Mouse (Mus musculus) midbrain, embryonic 12.5 days (tissue): ENCODE measurements around the gene Klk1b11. TPM values are rescaled to one million over a fixed set of nuclear protein-coding genes. Genes with fewer than 3 reads are reported as not detected.
"Not testable (repeated sequence)": the region's sequence is repeated elsewhere in the genome, so short reads cannot be mapped to it uniquely, and the experiment has no call there.

Experiments
- ATAC-seq: fragments of 200-750 bp; cut with Nextera tagmentation; 2 replicates; pipeline ENCODE4 v1.8.0; 2017; ENCODE audit warnings: low read depth, moderate TSS enrichment, moderate library complexity; ENCODE audit not compliant: low FRiP score
- H3K27ac ChIP-seq: fragments of 300-500 bp; sonication (generic); replicated peaks from 2 replicates; pipeline ENCODE4 v1.5.1; 2016; ENCODE audit warnings: mild to moderate bottlenecking
- H3K27me3 ChIP-seq: fragments of 300-500 bp; sonication (generic); 2 replicates; pipeline ENCODE4 v1.6.1; 2016; ENCODE audit warnings: mild to moderate bottlenecking
- H3K36me3 ChIP-seq: fragments of 300-500 bp; sonication (generic); 2 replicates; pipeline ENCODE4 v1.6.1; 2016
- H3K4me1 ChIP-seq: fragments of 300-500 bp; sonication (generic); 2 replicates; pipeline ENCODE4 v1.6.1; 2016
- H3K4me2 ChIP-seq: fragments of 300-500 bp; sonication (generic); replicated peaks from 2 replicates; pipeline ENCODE4 v1.6.1; 2016; ENCODE audit warnings: mild to moderate bottlenecking, moderate library complexity
- H3K4me3 ChIP-seq: fragments of 300-500 bp; sonication (generic); 2 replicates; pipeline ENCODE4 v1.5.1; 2016; ENCODE audit warnings: mild to moderate bottlenecking
- H3K9ac ChIP-seq: fragments of 300-500 bp; sonication (generic); replicated peaks from 2 replicates; pipeline ENCODE4 v1.6.1; 2016; ENCODE audit warnings: mild to moderate bottlenecking, moderate library complexity
- H3K9me3 ChIP-seq: fragments of 300-500 bp; sonication (generic); 2 replicates; pipeline ENCODE4 v1.6.1; 2016; ENCODE audit warnings: mild to moderate bottlenecking
- WGBS: fragments of 180-500 bp; shearing (Covaris S2); methylation state at CpG from one replicate; pipeline ENCODE4 v1.1.7; 2016; 5-methylcytosine and 5-hydroxymethylcytosine counted together
- polyA plus RNA-seq: library from polyadenylated mRNA; unstranded; fragments of >200 nt; fragmentation: Nextera tagmentation; extraction: Ambion mirVana; gene quantifications from 2 replicates; pipeline ENCODE4 v1.2.1, GENCODE M21; 2016

Gene Klk1b11
- polyA plus RNA-seq, result not detected in 2 replicates

GRCm38 (mm10) chr7:43995577-43995976 lies at the start of gene Klk1b11:
Gene Klk1b11, plus strand, starts transcription at chr7:43995877.
- not testable (repeated sequence) for ATAC-seq, H3K9ac ChIP-seq, H3K36me3 ChIP-seq, H3K27ac ChIP-seq, H3K4me3 ChIP-seq, H3K27me3 ChIP-seq, H3K9me3 ChIP-seq, H3K4me1 ChIP-seq, H3K4me2 ChIP-seq
- WGBS, result 79% methylated on average over 4 of the region's 4 CpGs

- no peak for ATAC-seq
- Histone ChIP-seq H3K27ac (no peak within 1 kb of the TSS), H3K9me3 (no peaks in the 10 kb centered on the region), H3K9ac (no peak within 1 kb of the TSS), H3K4me2 (no peak within 1 kb of the TSS), H3K27me3 (no peaks in the 10 kb centered on the region), H3K4me1 (no peaks in the 10 kb centered on the region), H3K4me3 (no peak within 1 kb of the TSS), H3K36me3 (no peaks in the 10 kb centered on the region)
- WGBS, result 80% methylated on average over 2 of the region's 2 CpGs
Measured at GRCm38 (mm10) chr7:43950364-43950763, 45.3 kb upstream of the Klk1b11 start, which contains the start of gene Klk1b8. Gene Klk1b8, plus strand, starts transcription at chr7:43950664.

- no peaks in the 10 kb centered on the region for H3K4me1 ChIP-seq
- H3K4me2 ChIP-seq, result no peak overlapping the region
- H3K36me3 ChIP-seq, result no peaks in the 10 kb centered on the region
- H3K27ac ChIP-seq, result no peak overlapping the region
- no peak overlapping the region for H3K4me3 ChIP-seq
- no peaks in the 10 kb centered on the region for H3K9me3 ChIP-seq
- H3K27me3 ChIP-seq, result no peaks in the 10 kb centered on the region
- no peak overlapping the region for H3K9ac ChIP-seq
- 72% methylated on average over 4 of the region's 4 CpGs for WGBS
- no peak for ATAC-seq
Measured at GRCm38 (mm10) chr7:43952703-43953102, 43.0 kb upstream of the Klk1b11 start.

- no peak within 1 kb of the TSS for H3K4me3 ChIP-seq
- H3K36me3 ChIP-seq, result no peaks in the 10 kb centered on the region
- H3K9ac ChIP-seq, result no peak within 1 kb of the TSS
- WGBS, result 71% methylated on average over 3 of the region's 3 CpGs
- no peak within 1 kb of the TSS for H3K27ac ChIP-seq
- no peaks in the 10 kb centered on the region for H3K4me1 ChIP-seq
- ATAC-seq, result no peak
- H3K27me3 ChIP-seq, result no peaks in the 10 kb centered on the region
- H3K9me3 ChIP-seq, result no peaks in the 10 kb centered on the region
- no peak within 1 kb of the TSS for H3K4me2 ChIP-seq
Measured at GRCm38 (mm10) chr7:43966451-43966850, 29.2 kb upstream of the Klk1b11 start, which contains the start of gene Klk1b1. Gene Klk1b1, plus strand, starts transcription at chr7:43966751.

GRCm38 (mm10) chr7:43967058-43967457 lies 28.6 kb upstream of the Klk1b11 start:
- no peak overlapping the region for H3K4me3 ChIP-seq
- H3K9me3 ChIP-seq, result no peaks in the 10 kb centered on the region
- no peak overlapping the region for H3K9ac ChIP-seq
- WGBS, result 86% methylated on average over 3 of the region's 3 CpGs
- H3K27ac ChIP-seq, result no peak overlapping the region
- H3K4me1 ChIP-seq, result no peaks in the 10 kb centered on the region
- no peak for ATAC-seq
- no peaks in the 10 kb centered on the region for H3K36me3 ChIP-seq
- no peaks in the 10 kb centered on the region for H3K27me3 ChIP-seq
- no peak overlapping the region for H3K4me2 ChIP-seq

- Histone ChIP-seq H3K27me3 (no peaks in the 10 kb centered on the region), H3K36me3 (no peaks in the 10 kb centered on the region), H3K27ac (no peak overlapping the region), H3K4me3 (no peak overlapping the region), H3K4me2 (no peak overlapping the region), H3K9me3 (no peaks in the 10 kb centered on the region), H3K9ac (no peak overlapping the region), H3K4me1 (no peaks in the 10 kb centered on the region)
- WGBS, result 86% methylated on average over 2 of the region's 2 CpGs
- no peak for ATAC-seq
Measured at GRCm38 (mm10) chr7:43967612-43968011, 28.1 kb upstream of the Klk1b11 start.

- WGBS, result 79% methylated on average over 1 of the region's 1 CpGs
- not testable (repeated sequence) for H3K36me3 ChIP-seq, H3K9ac ChIP-seq, H3K4me2 ChIP-seq, H3K27me3 ChIP-seq, H3K27ac ChIP-seq, ATAC-seq, H3K4me3 ChIP-seq, H3K4me1 ChIP-seq, H3K9me3 ChIP-seq
Measured at GRCm38 (mm10) chr7:43975761-43976160, 19.9 kb upstream of the Klk1b11 start, which contains the start of gene Klk1b9. Gene Klk1b9, plus strand, starts transcription at chr7:43976061.

- H3K36me3 ChIP-seq, result no peaks in the 10 kb centered on the region
- no peak overlapping the region for H3K4me2 ChIP-seq
- no peaks in the 10 kb centered on the region for H3K9me3 ChIP-seq
- no peak for ATAC-seq
- H3K27me3 ChIP-seq, result no peaks in the 10 kb centered on the region
- no peaks in the 10 kb centered on the region for H3K4me1 ChIP-seq
- H3K27ac ChIP-seq, result no peak overlapping the region
- no peak overlapping the region for H3K4me3 ChIP-seq
- H3K9ac ChIP-seq, result no peak overlapping the region
Measured at GRCm38 (mm10) chr7:43985657-43986056, 10.0 kb upstream of the Klk1b11 start.

- not testable (repeated sequence) for H3K27me3 ChIP-seq, H3K4me2 ChIP-seq, H3K9me3 ChIP-seq, H3K9ac ChIP-seq, H3K4me1 ChIP-seq, H3K36me3 ChIP-seq, H3K4me3 ChIP-seq, H3K27ac ChIP-seq, ATAC-seq
- 82% methylated on average over 1 of the region's 1 CpGs for WGBS
Measured at GRCm38 (mm10) chr7:43994821-43995220, 856 bp upstream of the Klk1b11 start.

GRCm38 (mm10) chr7:44004847-44005246 lies 9.2 kb downstream of the Klk1b11 start:
- no peak for ATAC-seq
- H3K4me2 ChIP-seq, result no peak overlapping the region
- no peak overlapping the region for H3K27ac ChIP-seq
- no peaks in the 10 kb centered on the region for H3K4me1 ChIP-seq
- no peaks in the 10 kb centered on the region for H3K36me3 ChIP-seq
- H3K9me3 ChIP-seq, result no peaks in the 10 kb centered on the region
- H3K27me3 ChIP-seq, result no peaks in the 10 kb centered on the region
- H3K4me3 ChIP-seq, result no peak overlapping the region
- no peak overlapping the region for H3K9ac ChIP-seq

- H3K4me3 ChIP-seq, H3K9ac ChIP-seq, H3K27me3 ChIP-seq, H3K27ac ChIP-seq, H3K36me3 ChIP-seq, H3K4me1 ChIP-seq, ATAC-seq, H3K9me3 ChIP-seq, H3K4me2 ChIP-seq: not testable (repeated sequence)
Measured at GRCm38 (mm10) chr7:44011868-44012267, 16.2 kb downstream of the Klk1b11 start, which contains the start of gene Klk1b26. Gene Klk1b26, plus strand, starts transcription at chr7:44012168.

- 83% methylated on average over 6 of the region's 6 CpGs for WGBS
- H3K4me1 ChIP-seq, H3K4me2 ChIP-seq, ATAC-seq, H3K9ac ChIP-seq, H3K36me3 ChIP-seq, H3K9me3 ChIP-seq, H3K27me3 ChIP-seq, H3K4me3 ChIP-seq, H3K27ac ChIP-seq: not testable (repeated sequence)
Measured at GRCm38 (mm10) chr7:44014666-44015065, 19.0 kb downstream of the Klk1b11 start.

GRCm38 (mm10) chr7:44015071-44015470 lies 19.4 kb downstream of the Klk1b11 start:
- Histone ChIP-seq H3K4me3 (no peak overlapping the region), H3K36me3 (no peaks in the 10 kb centered on the region)

More at GRCm38 (mm10) chr7:44015071-44015470, 19.4 kb downstream of the Klk1b11 start:
- no peak for ATAC-seq
- Histone ChIP-seq H3K27ac (no peak overlapping the region), H3K4me2 (no peak overlapping the region), H3K27me3 (no peaks in the 10 kb centered on the region), H3K9me3 (no peaks in the 10 kb centered on the region), H3K9ac (no peak overlapping the region), H3K4me1 (no peaks in the 10 kb centered on the region)
- 93% methylated on average over 5 of the region's 5 CpGs for WGBS
